ENCODE assay signal across 8 mouse cellular contexts in the genomic region with DNA sequence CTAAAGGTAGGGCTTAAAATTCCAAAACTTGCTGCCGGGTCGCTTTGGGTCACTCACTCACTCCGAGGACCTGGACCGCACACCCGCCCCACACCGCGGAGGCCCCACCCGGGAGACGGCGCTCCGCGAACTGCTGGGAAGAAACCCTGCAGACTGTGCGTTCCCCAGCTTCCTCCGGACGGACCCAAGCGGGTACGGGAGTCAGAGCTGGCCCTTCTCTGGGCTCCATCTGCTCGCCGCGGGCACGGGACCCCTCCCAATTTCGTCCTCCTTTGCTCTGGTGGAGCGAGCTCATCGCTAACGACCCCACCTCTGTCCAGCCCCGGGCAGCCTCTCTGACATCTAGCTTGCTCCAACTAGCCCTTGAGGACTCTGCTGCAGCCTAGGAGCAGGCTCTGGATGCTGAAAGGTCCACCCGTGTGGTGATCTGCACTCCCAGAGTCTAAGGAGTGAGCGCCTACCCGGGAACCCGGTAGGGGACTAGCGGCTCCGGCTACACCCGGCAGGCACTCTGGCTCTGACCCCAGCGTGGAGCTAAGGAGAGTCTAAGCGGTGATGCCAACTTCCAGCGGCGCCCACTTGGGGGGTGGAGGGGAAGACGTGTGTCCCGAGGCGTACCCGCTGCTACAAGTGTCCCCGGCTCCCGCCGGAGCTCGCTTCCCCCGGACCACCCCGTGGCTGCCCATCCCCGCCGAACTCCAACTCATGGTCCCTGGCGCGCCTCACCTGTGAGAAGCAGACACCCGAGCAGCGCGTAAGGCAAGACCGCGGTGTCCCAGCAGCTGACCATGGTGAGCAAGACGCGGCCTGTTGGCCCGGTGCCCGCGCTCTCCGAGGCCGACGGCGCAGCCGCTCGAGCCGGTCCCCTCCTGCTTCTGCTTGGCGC. TPM values are rescaled to one million over a fixed set of nuclear protein-coding genes. Genes with fewer than 3 reads are reported as not detected.
DNase-seq lines count a peak whose midpoint lies in the region; ATAC-seq and TF ChIP-seq lines count a peak whose summit lies in the region.

No protein-coding gene starts in this region.

- H3K9me3 ChIP-seq in embryonic facial prominence, embryonic 12.5 days: no peaks in the 10 kb centered on the region
- no peaks in the 10 kb centered on the region for H3K9me3 ChIP-seq in heart, postnatal 0 days (replicated peaks; ENCODE audit: control insufficient read depth, low read length)
- no peaks in the 10 kb centered on the region for H3K9me3 ChIP-seq in limb, embryonic 15.5 days
- H3K9me3 ChIP-seq in midbrain, embryonic 15.5 days: no peaks in the 10 kb centered on the region

- no peak for TF ChIP-seq CTCF in heart, postnatal 0 days (IDR thresholded peaks at IDR 0.05; ENCODE audit: low read depth)

- H3K4me3 ChIP-seq in embryonic facial prominence, embryonic 12.5 days: peak overlapping the region; percentile 41
- H3K4me3 ChIP-seq in heart, postnatal 0 days (ENCODE audit: low read depth, low read length): peak overlapping the region; percentile 59
- peak overlapping the region; percentile 47 for H3K4me3 ChIP-seq in limb, embryonic 15.5 days
- peak overlapping the region; percentile 37 for H3K4me3 ChIP-seq in midbrain, embryonic 15.5 days

- peak overlapping the region; percentile 41 for H3K9ac ChIP-seq in embryonic facial prominence, embryonic 12.5 days
- H3K9ac ChIP-seq in heart, postnatal 0 days (replicated peaks; ENCODE audit: low read depth, low read length): peak overlapping the region; percentile 63
- peak overlapping the region; percentile 5 for H3K9ac ChIP-seq in limb, embryonic 15.5 days
- peak overlapping the region; percentile 9; the same call in 1 of the 2 replicates for H3K9ac ChIP-seq in midbrain, embryonic 15.5 days

- peaks cover 85% of the 10 kb centered on the region for H3K27me3 ChIP-seq in embryonic facial prominence, embryonic 12.5 days
- peaks cover 86% of the 10 kb centered on the region for H3K27me3 ChIP-seq in heart, postnatal 0 days (ENCODE audit: control insufficient read depth, insufficient read depth, low read length)
- peaks cover 88% of the 10 kb centered on the region for H3K27me3 ChIP-seq in limb, embryonic 15.5 days
- H3K27me3 ChIP-seq in midbrain, embryonic 15.5 days (replicated peaks): peaks cover 72% of the 10 kb centered on the region

- under 1% methylated on average over 69 of the region's 69 CpGs for WGBS in embryonic facial prominence, embryonic 12.5 days
- WGBS in heart, postnatal 0 days: 1% methylated on average over 68 of the region's 69 CpGs
- under 1% methylated on average over 64 of the region's 69 CpGs for WGBS in limb, embryonic 15.5 days
- under 1% methylated on average over 68 of the region's 69 CpGs for WGBS in midbrain, embryonic 15.5 days

- peak; percentile 77; the same call in 1 of the 2 replicates for ATAC-seq in embryonic facial prominence, embryonic 12.5 days (ENCODE audit: insufficient number of reproducible peaks, insufficient read depth, low FRiP score, low TSS enrichment)
- peak; percentile 53 for ATAC-seq in heart, postnatal 0 days (ENCODE audit: insufficient read depth, low read depth)
- peak; percentile 41 for ATAC-seq in limb, embryonic 15.5 days (ENCODE audit: insufficient number of reproducible peaks, low FRiP score, low TSS enrichment, low read depth)
- ATAC-seq in midbrain, embryonic 15.5 days (replicated peaks): peak; percentile 54

- peak overlapping the region; percentile 80 for H3K4me2 ChIP-seq in embryonic facial prominence, embryonic 12.5 days (replicated peaks)
- peak overlapping the region; percentile 64 for H3K4me2 ChIP-seq in heart, postnatal 0 days (ENCODE audit: low read depth, low read length)
- peak overlapping the region; percentile 90 for H3K4me2 ChIP-seq in limb, embryonic 15.5 days
- peak overlapping the region; percentile 65 for H3K4me2 ChIP-seq in midbrain, embryonic 15.5 days

- DNase-seq in right cerebral cortex, postnatal 10 days (ENCODE audit: low spot score in 2 of 2): peak; percentile 35 to 44
- DNase-seq in right cerebral cortex, adult 18-20 months: no peak
- peak; percentile 62 for DNase-seq in heart, postnatal 0 days (ENCODE audit: low spot score)
- peak; percentile 46 for DNase-seq in urinary bladder, adult 2 months (ENCODE audit: low spot score)
- DNase-seq in T-cell, adult 2 months (ENCODE audit: low spot score): no peak

- H3K36me3 ChIP-seq in embryonic facial prominence, embryonic 12.5 days: no peaks in the 10 kb centered on the region
- no peaks in the 10 kb centered on the region for H3K36me3 ChIP-seq in heart, postnatal 0 days (replicated peaks; ENCODE audit: control insufficient read depth, insufficient read depth, low read length)
- no peaks in the 10 kb centered on the region for H3K36me3 ChIP-seq in limb, embryonic 15.5 days
- H3K36me3 ChIP-seq in midbrain, embryonic 15.5 days (replicated peaks): no peaks in the 10 kb centered on the region

- peaks cover 18% of the 10 kb centered on the region for H3K4me1 ChIP-seq in embryonic facial prominence, embryonic 12.5 days
- H3K4me1 ChIP-seq in heart, postnatal 0 days (ENCODE audit: control insufficient read depth, insufficient read depth): 0 out of 2 replicates have a peak, but pooled peaks cover 6% of the 10 kb centered on the region
- peaks cover 22% of the 10 kb centered on the region for H3K4me1 ChIP-seq in limb, embryonic 15.5 days
- peaks cover 18% of the 10 kb centered on the region for H3K4me1 ChIP-seq in midbrain, embryonic 15.5 days

- H3K27ac ChIP-seq in embryonic facial prominence, embryonic 12.5 days: 0 out of 2 replicates have a peak overlapping the region, but pooled peaks have one; percentile 41
- H3K27ac ChIP-seq in heart, postnatal 0 days (ENCODE audit: low read depth): peak overlapping the region; percentile 71
- no peak overlapping the region for H3K27ac ChIP-seq in limb, embryonic 15.5 days
- no peak overlapping the region for H3K27ac ChIP-seq in midbrain, embryonic 15.5 days

- no peak for TF ChIP-seq EP300 in heart, postnatal 0 days (IDR thresholded peaks at IDR 0.05; ENCODE audit: low read depth)

RNA-seq across cellular contexts. Expression of a gene that starts 0.6 kb away (rescaled TPM):
- 12.7 and 16.3 TPM in 2 replicates for polyA plus RNA-seq in embryonic facial prominence, embryonic 12.5 days (2016; fragmentation: Nextera tagmentation; extraction: Ambion mirVana)
- total RNA-seq in heart, postnatal 0 days (2014; rRNA removed; ENCODE audit: low replicate concordance): 32.0 and 39.1 TPM in 2 replicates
- polyA plus RNA-seq in heart, postnatal 0 days (2015; fragmentation: Nextera tagmentation; extraction: Ambion mirVana): 11.8 and 12.3 TPM in 2 replicates
- 11.9 and 12.2 TPM in 2 replicates for polyA plus RNA-seq in limb, embryonic 15.5 days (2015; fragmentation: Nextera tagmentation; extraction: Ambion mirVana)
- 13.4 and 15.1 TPM in 2 replicates for polyA plus RNA-seq in midbrain, embryonic 15.5 days (2015; fragmentation: Nextera tagmentation; extraction: Ambion mirVana)
- 9.1 and 13.5 TPM in 2 replicates for polyA plus RNA-seq in urinary bladder, adult 2 months (2012; rRNA removed)

Comparison
In these comparisons a context has a peak if more than half of its experiments do, and no peak if none do; other contexts are left out.
1. DNase-seq: peak in right cerebral cortex, postnatal 10 days (2 of 2), heart, postnatal 0 days (single experiment) and urinary bladder, adult 2 months (single experiment); none in right cerebral cortex, adult 18-20 months (single experiment) and T-cell, adult 2 months (single experiment).
2. H3K27ac ChIP-seq: peak in embryonic facial prominence, embryonic 12.5 days (single experiment) and heart, postnatal 0 days (single experiment); none in limb, embryonic 15.5 days (single experiment) and midbrain, embryonic 15.5 days (single experiment).
3. H3K9ac ChIP-seq: peak in every context shown above with its lines; median percentile 63 in heart, postnatal 0 days; 41 in embryonic facial prominence, embryonic 12.5 days; 9 in midbrain, embryonic 15.5 days; 5 in limb, embryonic 15.5 days.
4. Peak in every context shown above with its lines, with median percentiles within 50 percentile points of each other: ATAC-seq, H3K4me2 ChIP-seq and H3K4me3 ChIP-seq.